ENCODE assay signal across 20 mouse cellular contexts in the genomic region with DNA sequence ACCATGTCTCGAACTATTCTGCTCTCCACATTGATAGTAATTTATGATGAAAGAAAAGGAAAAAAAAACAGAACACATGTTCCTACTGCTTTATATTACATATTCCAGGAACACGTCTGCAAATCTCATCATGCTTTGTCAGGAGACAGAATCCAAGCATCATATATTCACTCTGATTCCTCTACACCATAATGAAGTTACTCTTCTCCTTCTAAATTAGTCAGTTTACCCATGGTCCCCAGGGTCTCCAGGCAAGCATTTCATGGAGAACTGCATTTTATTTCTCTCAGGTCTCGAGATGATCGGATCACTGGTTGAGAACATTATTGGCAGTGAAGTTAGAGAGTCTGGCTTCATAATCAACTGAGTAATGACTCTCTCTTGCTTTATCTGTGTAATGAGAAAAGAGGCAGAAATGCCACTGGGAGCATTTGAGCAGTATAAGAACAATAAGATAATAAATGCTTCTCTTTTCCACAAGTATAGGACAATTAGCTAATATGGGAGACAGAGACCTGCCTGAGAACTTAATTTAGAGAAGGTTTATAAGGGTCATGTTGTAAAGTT.
A peak's percentile ranks its signal among the peaks of the same experiment; 100 is the strongest.
DNase-seq lines count a peak whose midpoint lies in the region; ATAC-seq and TF ChIP-seq lines count a peak whose summit lies in the region.
"Had no signal": no experiment of that assay in that cellular context is flagged by ENCODE, and none has a peak within 500 bp of the region (broad histone marks: within the 10 kb centered on the region; RNA-seq: fewer than 3 reads in every experiment).

No protein-coding gene starts in this region.

- no peaks in the 10 kb centered on the region for H3K27me3 ChIP-seq in hindbrain, postnatal 0 days (ENCODE audit: insufficient read depth, low read length)
- no peaks in the 10 kb centered on the region for H3K27me3 ChIP-seq in hindbrain, embryonic 10.5 days (ENCODE audit: insufficient read depth, poor library complexity, severe bottlenecking)
- H3K27me3 ChIP-seq in neural tube, embryonic 13.5 days: no peaks in the 10 kb centered on the region
- H3K27me3 ChIP-seq in neural tube, embryonic 14.5 days (ENCODE audit: control insufficient read depth, insufficient read depth, low read length): no peaks in the 10 kb centered on the region
- H3K27me3 ChIP-seq in forebrain, embryonic 16.5 days (replicated peaks; ENCODE audit: control insufficient read depth, insufficient read depth, low read length): no peaks in the 10 kb centered on the region
- H3K27me3 ChIP-seq: embryonic facial prominence, embryonic 12.5 days; forebrain, embryonic 12.5 days; heart, embryonic 15.5 days had no signal

- WGBS in hindbrain, postnatal 0 days: 65% methylated on average over 4 of the region's 4 CpGs
- WGBS in hindbrain, embryonic 10.5 days: 87% methylated on average over 4 of the region's 4 CpGs
- 42% methylated on average over 4 of the region's 4 CpGs for WGBS in neural tube, embryonic 13.5 days
- 39% methylated on average over 4 of the region's 4 CpGs for WGBS in neural tube, embryonic 14.5 days
- 84% methylated on average over 4 of the region's 4 CpGs for WGBS in forebrain, embryonic 16.5 days

- DNase-seq in hindbrain, postnatal 0 days (ENCODE audit: low spot score): peak; percentile 2
- DNase-seq in hindbrain, embryonic 10.5 days (ENCODE audit: low spot score): no peak
- no peak for DNase-seq in neural tube, embryonic 10.5 days (ENCODE audit: extremely low spot score, low spot score)
- DNase-seq: adrenal gland, adult 8-10 months; adrenal gland, postnatal 36 days; cerebellum, adult 11 months; cerebellum, adult 8-10 months; cerebellum, postnatal 14 days; embryo, embryonic 11 days; forebrain, postnatal 0 days; gastrocnemius, postnatal 14 days; heart, adult 2 months; heart, postnatal 14 days had no signal

- no peak overlapping the region for H3K4me3 ChIP-seq in hindbrain, postnatal 0 days (ENCODE audit: low read length)
- no peak overlapping the region for H3K4me3 ChIP-seq in hindbrain, embryonic 10.5 days
- no peak overlapping the region for H3K4me3 ChIP-seq in neural tube, embryonic 13.5 days
- H3K4me3 ChIP-seq in neural tube, embryonic 14.5 days (ENCODE audit: low read depth, low read length): no peak overlapping the region
- H3K4me3 ChIP-seq in forebrain, embryonic 16.5 days (replicated peaks; ENCODE audit: low read length): no peak overlapping the region
- H3K4me3 ChIP-seq: embryonic facial prominence, embryonic 12.5 days; forebrain, embryonic 12.5 days; heart, adult 2 months; heart, embryonic 15.5 days had no signal

- H3K4me2 ChIP-seq in hindbrain, postnatal 0 days (ENCODE audit: low read depth, low read length): no peak overlapping the region
- H3K4me2 ChIP-seq in neural tube, embryonic 13.5 days: no peak overlapping the region
- H3K4me2 ChIP-seq in neural tube, embryonic 14.5 days (ENCODE audit: low read depth, low read length): no peak overlapping the region
- no peak overlapping the region for H3K4me2 ChIP-seq in forebrain, embryonic 16.5 days (ENCODE audit: low read length)
- H3K4me2 ChIP-seq: embryonic facial prominence, embryonic 12.5 days; forebrain, embryonic 12.5 days; heart, embryonic 11.5 days; heart, embryonic 15.5 days had no signal

- H3K9ac ChIP-seq in hindbrain, postnatal 0 days (replicated peaks; ENCODE audit: low read length): no peak overlapping the region
- no peak overlapping the region for H3K9ac ChIP-seq in neural tube, embryonic 13.5 days
- no peak overlapping the region for H3K9ac ChIP-seq in neural tube, embryonic 14.5 days (replicated peaks; ENCODE audit: low read depth, low read length)
- H3K9ac ChIP-seq in forebrain, embryonic 16.5 days (replicated peaks; ENCODE audit: low read depth, low read length): no peak overlapping the region
- H3K9ac ChIP-seq: embryonic facial prominence, embryonic 12.5 days; forebrain, embryonic 12.5 days; forebrain, postnatal 0 days; heart, embryonic 15.5 days had no signal

- no peaks in the 10 kb centered on the region for H3K4me1 ChIP-seq in hindbrain, postnatal 0 days (ENCODE audit: insufficient read depth, low read length)
- H3K4me1 ChIP-seq in hindbrain, embryonic 10.5 days (replicated peaks): no peaks in the 10 kb centered on the region
- no peaks in the 10 kb centered on the region for H3K4me1 ChIP-seq in neural tube, embryonic 13.5 days (replicated peaks)
- H3K4me1 ChIP-seq in neural tube, embryonic 14.5 days (ENCODE audit: control insufficient read depth, insufficient read depth, low read length): no peaks in the 10 kb centered on the region
- H3K4me1 ChIP-seq in forebrain, embryonic 16.5 days (replicated peaks; ENCODE audit: control insufficient read depth, insufficient read depth, low read length): no peaks in the 10 kb centered on the region
- H3K4me1 ChIP-seq: embryonic facial prominence, embryonic 12.5 days; forebrain, embryonic 12.5 days; heart, embryonic 15.5 days had no signal

- no peak overlapping the region for H3K27ac ChIP-seq in hindbrain, postnatal 0 days
- H3K27ac ChIP-seq in hindbrain, embryonic 10.5 days: no peak overlapping the region
- H3K27ac ChIP-seq in neural tube, embryonic 13.5 days (replicated peaks): no peak overlapping the region
- no peak overlapping the region for H3K27ac ChIP-seq in neural tube, embryonic 14.5 days (ENCODE audit: low read depth, low read length)
- no peak overlapping the region for H3K27ac ChIP-seq in forebrain, embryonic 16.5 days (ENCODE audit: low read length)
- H3K27ac ChIP-seq: embryonic facial prominence, embryonic 12.5 days; forebrain, embryonic 12.5 days; heart, adult 2 months; heart, embryonic 15.5 days had no signal

- H3K36me3 ChIP-seq in hindbrain, postnatal 0 days (ENCODE audit: insufficient read depth, low read length): no peaks in the 10 kb centered on the region
- H3K36me3 ChIP-seq in hindbrain, embryonic 10.5 days: no peaks in the 10 kb centered on the region
- no peaks in the 10 kb centered on the region for H3K36me3 ChIP-seq in neural tube, embryonic 13.5 days
- H3K36me3 ChIP-seq in neural tube, embryonic 14.5 days (ENCODE audit: control insufficient read depth, insufficient read depth, low read length): no peaks in the 10 kb centered on the region
- no peaks in the 10 kb centered on the region for H3K36me3 ChIP-seq in forebrain, embryonic 16.5 days (ENCODE audit: control insufficient read depth, insufficient read depth)
- H3K36me3 ChIP-seq: embryonic facial prominence, embryonic 12.5 days; forebrain, embryonic 12.5 days; heart, embryonic 15.5 days had no signal

- no peaks in the 10 kb centered on the region for H3K9me3 ChIP-seq in hindbrain, postnatal 0 days (ENCODE audit: low read length)
- H3K9me3 ChIP-seq in hindbrain, embryonic 10.5 days: no peaks in the 10 kb centered on the region
- H3K9me3 ChIP-seq in neural tube, embryonic 13.5 days: no peaks in the 10 kb centered on the region
- H3K9me3 ChIP-seq in neural tube, embryonic 14.5 days (ENCODE audit: control insufficient read depth, low read length): no peaks in the 10 kb centered on the region
- no peaks in the 10 kb centered on the region for H3K9me3 ChIP-seq in forebrain, embryonic 16.5 days (ENCODE audit: control insufficient read depth, low read length)
- H3K9me3 ChIP-seq: embryonic facial prominence, embryonic 12.5 days; forebrain, embryonic 12.5 days; heart, embryonic 15.5 days had no signal

- TF ChIP-seq CTCF in hindbrain, postnatal 0 days (IDR thresholded peaks at IDR 0.05; ENCODE audit: low read depth): no peak

- no peak for ATAC-seq in hindbrain, postnatal 0 days
- peak; percentile 50 for ATAC-seq in neural tube, embryonic 13.5 days (ENCODE audit: low read depth)
- ATAC-seq in neural tube, embryonic 14.5 days (ENCODE audit: low read depth): peak; percentile 74
- ATAC-seq in forebrain, embryonic 16.5 days: no peak
- ATAC-seq: forebrain, postnatal 0 days had no signal

Comparison
In these comparisons a context has a peak if more than half of its experiments do, and no peak if none do; other contexts are left out.
1. ATAC-seq: peak in neural tube, embryonic 13.5 days (single experiment) and neural tube, embryonic 14.5 days (single experiment); none in hindbrain, postnatal 0 days (single experiment) and forebrain, embryonic 16.5 days (single experiment).